Mouse (Mus musculus) right cerebral cortex, postnatal 10 days (tissue): ENCODE results near the gene Gys1.

ENCODE experiments used
- DNase-seq, 2 experiments: peaks; one replicate each; pipeline ENCODE4 v3.0.0; 2021; ENCODE audit warnings: low spot score in 2 of 2

The Gys1 gene

DNA sequence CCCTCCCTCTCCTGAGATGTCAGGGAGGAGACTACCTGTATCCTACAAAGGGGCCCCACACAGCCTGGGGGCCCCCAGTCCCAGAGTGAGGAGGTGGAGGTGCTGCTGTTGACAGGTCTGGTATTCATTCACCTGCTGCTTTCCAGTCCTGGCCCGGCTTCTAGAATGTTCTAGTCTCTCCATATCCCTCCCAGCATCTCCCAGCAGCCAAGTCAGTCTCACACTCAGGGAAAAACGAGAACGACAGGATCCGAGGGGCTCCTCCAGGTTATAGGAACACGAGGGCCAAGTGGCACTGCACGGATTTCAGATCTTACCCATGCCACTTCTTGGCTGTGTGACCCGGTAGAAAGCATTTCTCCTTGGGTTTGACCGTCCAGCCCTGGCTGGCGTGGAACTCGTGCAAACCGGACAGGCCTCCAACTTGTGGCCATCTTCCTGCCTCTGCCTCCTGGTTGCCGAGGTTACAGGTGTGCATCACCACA lies 19.9 kb upstream of the Gys1 start:
- DNase-seq, result no peak

- DNase-seq, result peak in 1 of 2 experiments; percentile 36
Measured at GRCm38 (mm10) chr7:45415636-45416035, 19.0 kb upstream of the Gys1 start.

GRCm38 (mm10) chr7:45417962-45418492 lies 16.6 kb upstream of the Gys1 start:
- no peak for DNase-seq

GRCm38 (mm10) chr7:45419859-45420614 lies 14.6 kb upstream of the Gys1 start:
- no peak for DNase-seq

DNA sequence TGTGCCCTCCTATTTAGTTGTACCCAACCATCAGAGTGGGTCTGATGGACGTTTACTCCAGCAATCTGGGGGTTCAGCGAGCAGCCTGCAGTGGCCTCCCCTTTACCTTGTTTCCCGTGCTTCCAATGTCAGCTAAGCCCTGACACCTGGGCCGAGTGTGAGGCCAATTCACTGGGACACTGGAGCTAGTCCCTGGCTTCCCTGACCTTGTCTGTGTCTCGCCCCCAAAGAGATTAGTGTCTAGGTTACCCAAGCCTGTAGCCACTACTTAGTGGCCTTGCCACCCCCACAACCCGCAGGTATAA lies 14.1 kb upstream of the Gys1 start, which contains the start of gene Lhb:
TSS of gene Lhb (plus strand) at position 206 of the 305 bp plus-strand sequence.
- no peak for DNase-seq

GRCm38 (mm10) chr7:45421194-45421593 lies 13.4 kb upstream of the Gys1 start:
- DNase-seq, result no peak

GRCm38 (mm10) chr7:45426556-45426955 lies 8.1 kb upstream of the Gys1 start:
- DNase-seq, result no peak

GRCm38 (mm10) chr7:45433835-45434202 lies 825 bp upstream of the Gys1 start:
- DNase-seq, result no peak

DNA sequence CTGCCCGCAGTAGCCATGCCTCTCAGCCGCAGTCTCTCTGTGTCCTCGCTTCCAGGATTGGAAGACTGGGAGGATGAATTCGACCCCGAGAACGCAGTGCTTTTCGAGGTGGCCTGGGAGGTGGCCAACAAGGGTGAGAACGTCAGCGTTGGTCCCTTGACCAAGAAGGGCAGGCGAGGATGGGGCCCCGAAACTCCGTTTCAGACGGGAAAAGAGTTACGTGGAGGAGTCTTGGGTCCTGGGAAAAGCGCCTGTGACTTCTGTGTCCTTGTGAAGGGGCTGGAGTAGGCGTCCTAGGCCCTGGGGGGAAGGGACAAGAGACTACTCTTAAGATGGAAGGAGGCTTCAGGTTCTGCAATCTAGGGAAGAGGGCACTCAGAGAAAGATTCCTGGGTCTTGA lies 394 bp downstream of the Gys1 start:
- DNase-seq, result no peak

- no peak for DNase-seq
Measured at GRCm38 (mm10) chr7:45436444-45436843, 1.8 kb downstream of the Gys1 start.

DNA sequence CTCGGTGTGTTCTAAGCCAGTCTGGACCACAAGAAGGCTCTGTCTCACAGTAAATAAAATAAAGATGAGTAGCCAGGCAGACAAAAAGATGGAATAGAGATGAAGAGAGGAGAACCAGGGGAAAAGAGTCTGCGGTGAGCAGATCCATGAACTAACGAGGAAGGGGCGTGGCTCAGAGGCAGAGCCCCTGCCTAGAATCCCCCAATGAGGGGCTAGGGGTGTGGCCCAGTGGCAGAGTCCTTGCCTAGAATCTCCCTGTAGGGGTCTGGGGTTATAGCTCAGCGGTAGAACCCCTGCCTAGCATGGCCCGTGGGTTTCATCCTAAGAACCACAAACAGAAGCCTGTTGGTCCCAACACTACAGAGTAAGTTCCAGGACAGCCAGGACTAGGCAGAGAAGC lies 2.4 kb downstream of the Gys1 start:
- no peak for DNase-seq

GRCm38 (mm10) chr7:45437521-45438276 lies 3.1 kb downstream of the Gys1 start, which contains the start of gene Ruvbl2:
Gene Ruvbl2, minus strand, starts transcription at chr7:45438096.
- no peak for DNase-seq

- DNase-seq, result no peak
Measured at GRCm38 (mm10) chr7:45443526-45444420, 9.1 kb downstream of the Gys1 start.

- DNase-seq, result no peak
Measured at GRCm38 (mm10) chr7:45446589-45446988, 11.9 kb downstream of the Gys1 start.

DNA sequence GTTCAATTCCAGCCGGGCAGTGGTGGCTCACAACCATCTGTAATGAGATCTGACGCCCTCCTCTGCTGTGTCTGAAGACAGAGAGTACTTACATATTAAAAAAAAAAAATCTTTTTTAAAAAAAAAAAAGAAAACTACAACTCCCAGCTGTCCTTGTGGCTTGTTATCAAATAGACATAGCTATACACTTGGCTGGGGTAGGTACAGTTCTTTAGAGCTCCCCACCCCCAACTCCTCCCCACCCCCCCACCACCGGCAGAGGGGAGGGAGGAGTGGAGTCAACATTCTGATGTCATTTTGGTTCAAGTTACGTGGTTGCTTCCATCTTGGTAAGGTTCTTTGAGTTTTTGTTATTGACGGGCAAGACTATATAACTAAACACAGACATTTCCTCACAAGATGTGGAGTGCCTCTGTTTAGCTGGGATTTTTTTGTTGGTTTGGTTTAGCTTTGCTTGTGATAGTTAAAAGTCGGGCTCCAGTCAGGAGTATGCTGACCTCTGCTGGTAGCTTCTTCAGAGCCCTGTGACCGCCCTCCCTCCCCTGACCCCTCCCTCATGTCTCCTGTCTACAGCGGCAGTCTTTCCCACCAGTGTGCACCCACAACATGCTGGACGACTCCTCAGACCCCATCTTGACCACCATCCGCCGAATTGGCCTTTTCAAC lies 12.8 kb downstream of the Gys1 start:
- no peak for DNase-seq

DNA sequence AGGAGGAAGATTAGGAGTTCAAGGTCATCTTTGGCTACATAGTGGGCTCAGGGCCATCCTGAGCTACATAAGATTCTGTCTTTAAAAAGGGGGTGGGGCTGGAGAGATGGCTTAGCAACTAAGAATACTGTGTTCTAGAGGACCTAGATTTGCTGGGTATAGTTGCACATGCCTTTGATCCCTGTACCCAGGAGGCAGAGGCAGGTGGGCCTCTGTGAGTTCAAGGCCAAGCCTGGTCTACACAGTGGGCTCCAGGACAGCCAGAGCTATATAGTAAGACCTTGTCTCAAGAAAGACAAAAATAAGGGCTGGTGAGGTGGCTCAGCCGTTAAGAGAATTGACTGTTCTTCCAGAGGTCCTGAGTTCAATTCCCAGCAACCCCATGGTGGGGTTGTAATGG lies 15.3 kb downstream of the Gys1 start:
- DNase-seq, result no peak

DNA sequence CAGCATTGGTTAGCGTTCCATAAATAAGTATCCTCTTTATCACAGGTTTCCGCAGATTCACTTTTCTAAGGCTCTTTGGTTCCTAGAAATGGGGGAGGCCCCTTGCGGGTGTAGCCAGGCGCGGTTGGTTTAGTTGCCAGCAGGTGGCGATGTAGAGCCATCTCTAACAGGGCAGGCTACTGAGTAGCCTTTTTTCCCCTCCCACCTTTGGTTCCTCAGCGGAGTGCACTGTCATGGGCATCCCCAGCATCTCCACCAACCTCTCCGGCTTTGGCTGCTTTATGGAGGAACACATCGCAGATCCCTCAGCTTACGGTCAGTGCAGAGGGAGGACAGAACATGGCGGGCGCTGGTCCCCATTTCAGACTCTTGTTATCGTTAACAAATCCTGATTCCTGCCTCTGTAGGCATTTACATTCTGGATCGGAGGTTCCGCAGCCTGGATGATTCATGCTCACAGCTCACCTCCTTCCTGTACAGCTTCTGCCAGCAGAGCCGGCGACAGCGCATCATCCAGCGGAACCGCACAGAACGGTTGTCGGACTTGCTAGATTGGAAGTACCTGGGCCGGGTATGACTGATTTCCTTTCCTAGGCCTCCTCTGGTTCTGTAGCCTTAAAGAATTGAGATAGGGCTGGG lies 16.8 kb downstream of the Gys1 start:
- DNase-seq, result peak; percentile 86 to 89

GRCm38 (mm10) chr7:45454971-45455370 lies 20.3 kb downstream of the Gys1 start:
- DNase-seq, result no peak

GRCm38 (mm10) chr7:45455932-45456696 lies 21.5 kb downstream of the Gys1 start:
- no peak for DNase-seq

- no peak for DNase-seq
Measured at GRCm38 (mm10) chr7:45456721-45457203, 22.1 kb downstream of the Gys1 start.
